Mouse (Mus musculus): ENCODE data around the gene Eea1. TPM values are rescaled to one million over a fixed set of nuclear protein-coding genes. Genes with fewer than 3 reads are reported as not detected.
"Not testable (repeated sequence)": the region's sequence is repeated elsewhere in the genome, so short reads cannot be mapped to it uniquely, and the experiment has no call there.

Eea1 gene
- polyA plus RNA-seq, 1 experiment, result 2.6 TPM

DNA sequence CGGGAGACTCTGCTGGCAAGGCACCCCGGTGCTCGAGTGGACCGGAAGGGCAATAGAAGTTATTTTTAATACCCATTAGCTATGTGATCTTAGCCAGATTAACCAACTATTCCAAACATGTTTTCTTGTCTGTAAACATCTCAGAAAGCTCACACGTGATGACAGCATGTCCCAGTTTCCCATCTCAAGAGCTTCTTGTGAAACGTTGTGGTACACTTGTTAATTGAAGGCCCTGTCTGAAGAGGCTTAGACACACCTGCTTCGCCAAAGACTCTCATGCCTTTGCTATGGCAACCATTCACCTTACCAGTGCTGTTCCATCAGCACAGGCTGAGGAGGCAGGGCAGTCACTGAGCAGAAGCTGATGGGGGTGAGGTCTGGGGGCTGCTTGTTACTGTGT lies 133.9 kb downstream of the Eea1 start:
- TF ChIP-seq CTCF (IDR thresholded peaks at IDR 0.05; ENCODE audit: control insufficient read depth, insufficient read depth, insufficient replicate concordance, low read depth, low read length) (no peak), POLR2A (IDR thresholded peaks at IDR 0.05; ENCODE audit: control insufficient read depth, low read depth, low read length) (no peak)
- Histone ChIP-seq H3K36me3 (ENCODE audit: control insufficient read depth, insufficient read depth, low read length) (no peaks in the 10 kb centered on the region), H3K27me3 (ENCODE audit: control insufficient read depth, insufficient read depth, low read length) (no peaks in the 10 kb centered on the region), H3K4me1 (ENCODE audit: control insufficient read depth, insufficient read depth, low read length) (no peaks in the 10 kb centered on the region), H3K4me3 (ENCODE audit: control insufficient read depth, low read depth, low read length) (no peak overlapping the region), H3K27ac (ENCODE audit: control insufficient read depth, insufficient read depth, low read depth, low read length) (no peak overlapping the region)

GRCm38 (mm10) chr10:96075403-96075802 lies 135.0 kb downstream of the Eea1 start:
- H3K4me3 ChIP-seq (ENCODE audit: control insufficient read depth, low read depth, low read length), result no peak overlapping the region
- no peaks in the 10 kb centered on the region for H3K4me1 ChIP-seq (ENCODE audit: control insufficient read depth, insufficient read depth, low read length)
- no peak overlapping the region for H3K27ac ChIP-seq (ENCODE audit: control insufficient read depth, insufficient read depth, low read depth, low read length)
- TF ChIP-seq CTCF (IDR thresholded peaks at IDR 0.05; ENCODE audit: control insufficient read depth, insufficient read depth, insufficient replicate concordance, low read depth, low read length) (no peak), POLR2A (IDR thresholded peaks at IDR 0.05; ENCODE audit: control insufficient read depth, low read depth, low read length) (no peak)
- H3K27me3 ChIP-seq (ENCODE audit: control insufficient read depth, insufficient read depth, low read length), result no peaks in the 10 kb centered on the region
- H3K36me3 ChIP-seq (ENCODE audit: control insufficient read depth, insufficient read depth, low read length), result no peaks in the 10 kb centered on the region

GRCm38 (mm10) chr10:96075880-96076279 lies 135.4 kb downstream of the Eea1 start:
- no peak overlapping the region for H3K27ac ChIP-seq (ENCODE audit: control insufficient read depth, insufficient read depth, low read depth, low read length)

DNA sequence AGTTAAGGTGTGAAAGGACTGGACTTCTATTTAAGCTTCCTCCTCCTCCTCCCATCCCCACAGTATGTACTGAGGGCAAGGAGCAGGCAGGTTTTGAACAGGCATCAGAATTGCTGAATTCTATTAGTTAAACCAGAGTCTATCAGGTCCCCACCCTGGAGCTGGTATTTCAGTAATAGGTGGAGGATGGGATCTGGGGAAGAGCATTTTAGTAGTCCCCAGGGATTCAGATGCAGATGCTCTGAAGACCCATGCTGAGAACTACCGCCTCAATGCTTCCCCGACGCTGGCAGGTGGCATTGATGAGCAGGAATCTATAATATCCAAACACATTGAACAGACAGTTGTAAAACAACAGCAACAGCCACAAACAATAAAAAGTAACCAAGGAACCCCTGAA lies 136.0 kb downstream of the Eea1 start:
- Histone ChIP-seq H3K4me3 (ENCODE audit: control insufficient read depth, low read depth, low read length) (no peak overlapping the region), H3K4me1 (ENCODE audit: control insufficient read depth, insufficient read depth, low read length) (no peaks in the 10 kb centered on the region), H3K36me3 (ENCODE audit: control insufficient read depth, insufficient read depth, low read length) (no peaks in the 10 kb centered on the region), H3K27me3 (ENCODE audit: control insufficient read depth, insufficient read depth, low read length) (no peaks in the 10 kb centered on the region), H3K27ac (ENCODE audit: control insufficient read depth, insufficient read depth, low read depth, low read length) (no peak overlapping the region)
- TF ChIP-seq POLR2A (IDR thresholded peaks at IDR 0.05; ENCODE audit: control insufficient read depth, low read depth, low read length), result no peak
- no peak for TF ChIP-seq CTCF (IDR thresholded peaks at IDR 0.05; ENCODE audit: control insufficient read depth, insufficient read depth, insufficient replicate concordance, low read depth, low read length)

More at GRCm38 (mm10) chr10:96075880-96076279, 135.4 kb downstream of the Eea1 start:
- TF ChIP-seq POLR2A (IDR thresholded peaks at IDR 0.05; ENCODE audit: control insufficient read depth, low read depth, low read length), result no peak
- no peak for TF ChIP-seq CTCF (IDR thresholded peaks at IDR 0.05; ENCODE audit: control insufficient read depth, insufficient read depth, insufficient replicate concordance, low read depth, low read length)
- Histone ChIP-seq H3K36me3 (ENCODE audit: control insufficient read depth, insufficient read depth, low read length) (no peaks in the 10 kb centered on the region), H3K4me1 (ENCODE audit: control insufficient read depth, insufficient read depth, low read length) (no peaks in the 10 kb centered on the region), H3K27me3 (ENCODE audit: control insufficient read depth, insufficient read depth, low read length) (no peaks in the 10 kb centered on the region), H3K4me3 (ENCODE audit: control insufficient read depth, low read depth, low read length) (no peak overlapping the region)

DNA sequence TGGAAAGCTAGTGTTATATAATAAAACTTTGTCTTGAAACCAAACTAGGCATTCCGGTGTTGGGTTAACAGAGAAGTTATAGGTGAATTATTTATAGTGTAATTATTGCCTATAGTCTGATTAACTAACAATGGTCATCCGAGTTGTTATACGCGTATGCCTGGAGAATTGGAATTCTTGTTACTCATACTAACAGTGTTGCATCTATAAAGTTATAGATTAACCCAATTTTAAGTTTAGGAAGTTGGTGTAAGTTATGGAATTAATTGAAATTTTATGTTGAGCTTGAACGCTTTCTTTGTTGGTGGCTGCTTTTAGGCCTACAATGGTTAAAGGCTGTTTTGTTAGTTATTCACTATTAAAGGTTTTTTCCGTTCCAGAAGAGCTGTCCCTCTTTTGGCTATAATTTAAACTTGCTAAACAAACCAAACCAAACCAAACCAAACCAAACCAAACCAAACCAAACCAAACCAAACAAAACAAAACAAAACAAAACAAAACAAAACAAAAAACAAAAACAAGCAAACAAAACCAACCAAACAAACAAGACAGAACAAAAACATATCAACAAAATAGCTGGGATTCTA lies 137.1 kb downstream of the Eea1 start:
- not testable (repeated sequence) for H3K4me1 ChIP-seq (ENCODE audit: control insufficient read depth, insufficient read depth, low read length); H3K36me3 ChIP-seq (ENCODE audit: control insufficient read depth, insufficient read depth, low read length); H3K4me3 ChIP-seq (ENCODE audit: control insufficient read depth, low read depth, low read length); H3K27ac ChIP-seq (ENCODE audit: control insufficient read depth, insufficient read depth, low read depth, low read length); H3K27me3 ChIP-seq (ENCODE audit: control insufficient read depth, insufficient read depth, low read length)

DNA sequence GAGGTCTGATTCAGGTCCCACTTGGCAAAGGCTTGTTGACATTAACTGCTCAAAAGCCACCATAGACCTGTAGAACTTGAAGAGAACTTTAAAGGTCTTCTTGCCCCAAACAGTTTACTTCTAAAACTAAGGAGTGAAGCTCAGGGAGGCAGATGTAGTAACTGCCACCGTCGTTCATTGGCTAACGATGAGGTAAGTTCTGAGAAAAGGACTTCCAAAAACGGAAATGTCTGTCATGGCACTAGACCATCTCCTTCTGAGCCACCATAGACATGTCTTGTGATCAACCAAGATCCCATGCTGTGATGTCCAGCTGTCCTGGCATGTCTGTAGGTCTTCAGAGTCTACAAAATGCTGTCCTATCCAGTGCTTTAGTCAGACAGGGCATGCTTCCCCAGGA lies 139.4 kb downstream of the Eea1 start:
- H3K4me3 ChIP-seq (ENCODE audit: control insufficient read depth, low read depth, low read length), result no peak overlapping the region
- no peak for TF ChIP-seq CTCF (IDR thresholded peaks at IDR 0.05; ENCODE audit: control insufficient read depth, insufficient read depth, insufficient replicate concordance, low read depth, low read length)
- TF ChIP-seq POLR2A (IDR thresholded peaks at IDR 0.05; ENCODE audit: control insufficient read depth, low read depth, low read length), result no peak
- no peaks in the 10 kb centered on the region for H3K27me3 ChIP-seq (ENCODE audit: control insufficient read depth, insufficient read depth, low read length)
- H3K27ac ChIP-seq (ENCODE audit: control insufficient read depth, insufficient read depth, low read depth, low read length), result no peak overlapping the region
- H3K4me1 ChIP-seq (ENCODE audit: control insufficient read depth, insufficient read depth, low read length), result no peaks in the 10 kb centered on the region; the same call in 1 of the 2 replicates
- no peaks in the 10 kb centered on the region for H3K36me3 ChIP-seq (ENCODE audit: control insufficient read depth, insufficient read depth, low read length)

- Histone ChIP-seq H3K27ac (ENCODE audit: control insufficient read depth, insufficient read depth, low read depth, low read length) (no peak overlapping the region), H3K4me3 (ENCODE audit: control insufficient read depth, low read depth, low read length) (no peak overlapping the region), H3K4me1 (ENCODE audit: control insufficient read depth, insufficient read depth, low read length) (no peaks in the 10 kb centered on the region; the same call in 1 of the 2 replicates), H3K36me3 (ENCODE audit: control insufficient read depth, insufficient read depth, low read length) (no peaks in the 10 kb centered on the region), H3K27me3 (ENCODE audit: control insufficient read depth, insufficient read depth, low read length) (no peaks in the 10 kb centered on the region)
- TF ChIP-seq CTCF (IDR thresholded peaks at IDR 0.05; ENCODE audit: control insufficient read depth, insufficient read depth, insufficient replicate concordance, low read depth, low read length) (peak; percentile 72; the same call in 1 of the 2 replicates), POLR2A (IDR thresholded peaks at IDR 0.05; ENCODE audit: control insufficient read depth, low read depth, low read length) (no peak)
Observed at GRCm38 (mm10) chr10:96080440-96081381, 140.3 kb downstream of the Eea1 start.

All from testis, adult 2 months (tissue).